Mouse (Mus musculus): ENCODE measurements around the gene Taf8.
A peak's percentile ranks its signal among the peaks of the same experiment; 100 is the strongest.

Taf8 gene

DNA sequence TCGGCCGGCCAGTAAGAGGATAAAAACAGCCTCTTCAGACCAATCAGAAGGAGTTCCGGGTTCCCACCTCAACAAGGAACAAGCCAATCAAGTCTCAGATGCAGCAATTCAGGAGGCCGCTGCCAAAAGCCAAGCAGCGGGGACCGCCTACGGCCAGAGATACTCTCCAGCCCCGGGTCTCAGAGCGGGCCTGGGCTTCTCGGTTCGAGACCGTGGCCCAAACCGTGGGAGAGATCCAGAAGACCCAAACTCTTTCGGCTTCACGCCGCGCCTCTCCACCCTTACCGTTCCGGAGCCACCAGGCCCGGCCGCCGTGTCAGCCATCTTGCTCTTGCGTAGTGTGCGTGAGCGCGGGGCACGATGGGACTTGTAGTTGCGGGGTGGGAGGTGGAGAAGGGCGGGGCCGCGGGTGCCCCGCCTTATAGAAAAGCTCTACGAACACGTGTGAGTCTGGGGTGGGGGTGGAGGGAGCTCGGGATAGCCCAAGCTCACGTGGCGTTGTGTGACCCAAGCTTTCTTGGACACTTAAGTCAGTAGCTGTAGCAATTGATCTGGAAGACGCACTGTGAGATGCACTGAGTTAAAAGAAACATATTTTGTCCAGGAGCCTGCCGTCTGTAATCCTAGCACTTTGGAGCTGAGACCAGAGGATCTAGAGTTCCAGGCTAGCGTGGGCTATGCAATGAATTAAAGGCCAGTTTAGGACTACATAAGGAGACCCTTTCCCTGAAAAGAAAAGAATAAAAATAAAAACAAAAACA, at the start of gene Taf8:
TSS of gene Taf8 (minus strand) at position 347 of the 761 bp plus-strand sequence.
- peak; percentile 94 for DNase-seq (ENCODE audit: low read depth, low spot score)

DNA sequence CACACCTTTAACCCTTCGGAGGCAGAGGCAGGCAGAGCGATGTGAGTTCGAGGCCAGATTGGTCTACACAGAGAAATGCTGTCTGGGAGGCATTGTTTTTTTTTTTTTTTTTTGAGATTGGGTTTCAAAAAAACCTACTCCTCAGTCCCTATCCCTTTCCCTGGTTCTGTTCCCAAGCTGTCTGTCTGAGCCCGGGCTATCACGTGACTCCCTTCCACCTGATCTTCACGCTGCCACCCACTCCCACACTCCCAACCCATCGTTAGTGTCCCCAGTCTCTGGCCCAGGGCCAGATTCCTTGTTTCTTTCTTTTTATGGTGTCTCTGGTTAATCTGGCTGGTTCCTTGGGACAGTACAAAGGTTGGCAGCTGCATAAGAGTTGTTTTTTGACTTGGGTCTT, 49.0 kb upstream of the Taf8 start:
- no peak for DNase-seq (ENCODE audit: low read depth, low spot score)

- DNase-seq (ENCODE audit: low read depth, low spot score): peak; percentile 74
Measured at GRCm38 (mm10) chr17:47545861-47546331, 43.8 kb upstream of the Taf8 start.

DNA sequence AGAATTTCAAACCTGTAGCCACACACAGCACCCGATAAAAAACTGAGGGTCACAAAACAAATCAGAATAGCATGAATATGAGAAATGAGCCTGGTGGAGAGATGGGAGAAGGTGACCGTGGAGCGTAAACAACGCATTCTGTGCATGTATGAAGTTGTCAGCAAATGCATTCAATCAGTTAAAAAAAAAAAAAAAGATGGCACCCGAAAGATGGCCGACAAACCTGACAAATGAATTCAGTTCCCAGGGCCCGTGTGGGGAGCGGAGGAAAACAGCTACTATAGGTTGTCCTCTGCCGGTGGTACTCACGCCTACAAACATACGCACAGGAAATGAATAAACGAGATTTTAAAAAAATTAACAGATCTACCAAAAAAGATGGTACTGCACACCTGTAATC, 43.1 kb upstream of the Taf8 start:
- DNase-seq (ENCODE audit: low read depth, low spot score): no peak

GRCm38 (mm10) chr17:47543051-47543650, 41.1 kb upstream of the Taf8 start:
- DNase-seq (ENCODE audit: low read depth, low spot score): no peak

DNA sequence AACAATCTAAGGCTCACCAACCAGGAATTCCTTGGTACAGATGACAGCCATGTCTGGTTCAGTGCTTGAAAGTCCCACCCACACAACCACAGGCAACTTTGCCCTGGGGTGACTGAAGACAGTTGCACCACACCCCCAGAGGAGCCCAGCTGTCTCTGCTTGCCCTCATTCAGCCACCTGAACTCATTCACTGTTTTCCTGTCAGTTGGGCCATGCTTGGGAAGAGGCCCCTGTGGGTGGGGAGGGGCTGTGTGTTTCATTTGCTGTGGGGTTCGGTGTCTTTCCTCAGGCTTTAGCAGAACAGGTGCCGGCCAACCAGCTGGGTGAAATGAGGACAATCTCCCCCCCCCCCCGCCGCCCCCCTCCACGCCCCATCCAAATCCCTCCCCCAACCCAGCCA, 40.0 kb upstream of the Taf8 start:
- DNase-seq (ENCODE audit: low read depth, low spot score): no peak

DNA sequence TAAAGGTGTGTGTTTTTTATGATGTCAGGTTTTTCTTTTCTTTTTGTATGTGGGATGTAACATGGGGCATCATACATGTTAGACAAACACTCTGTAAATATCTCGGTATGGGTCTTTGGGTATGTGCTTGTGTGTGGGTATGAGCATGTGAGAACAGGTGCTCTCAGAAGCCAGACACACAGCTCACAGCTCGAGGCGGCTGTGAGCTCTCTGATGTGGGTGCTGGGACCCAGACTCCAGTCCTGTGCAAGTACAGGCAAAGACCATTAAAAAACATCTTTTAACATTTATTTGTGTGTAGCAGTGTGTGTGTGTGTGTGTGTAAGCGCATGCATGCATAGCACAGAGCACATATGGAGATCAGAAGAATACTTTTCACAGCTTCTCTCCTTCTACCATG, 37.0 kb upstream of the Taf8 start:
- no peak for DNase-seq (ENCODE audit: low read depth, low spot score)

DNA sequence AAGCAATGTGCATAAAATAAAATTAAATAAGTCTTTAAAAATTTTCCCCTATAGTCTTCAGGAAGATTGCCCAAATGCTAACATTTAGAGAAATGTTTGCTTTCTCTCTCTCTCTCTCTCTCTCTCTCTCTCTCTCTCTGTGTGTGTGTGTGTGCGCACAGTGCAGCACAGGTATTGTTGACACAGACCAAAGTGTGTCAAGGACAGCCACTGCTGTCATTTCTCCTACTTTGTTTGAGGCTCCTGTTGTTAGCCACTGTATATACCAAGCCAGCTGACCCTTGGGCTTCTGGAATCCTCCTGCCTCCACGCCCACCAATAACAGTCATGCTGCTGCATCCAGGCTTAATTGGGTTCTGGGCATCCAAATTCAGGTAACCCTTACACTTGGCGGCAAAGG, 36.0 kb upstream of the Taf8 start:
- DNase-seq (ENCODE audit: low read depth, low spot score): no peak

DNA sequence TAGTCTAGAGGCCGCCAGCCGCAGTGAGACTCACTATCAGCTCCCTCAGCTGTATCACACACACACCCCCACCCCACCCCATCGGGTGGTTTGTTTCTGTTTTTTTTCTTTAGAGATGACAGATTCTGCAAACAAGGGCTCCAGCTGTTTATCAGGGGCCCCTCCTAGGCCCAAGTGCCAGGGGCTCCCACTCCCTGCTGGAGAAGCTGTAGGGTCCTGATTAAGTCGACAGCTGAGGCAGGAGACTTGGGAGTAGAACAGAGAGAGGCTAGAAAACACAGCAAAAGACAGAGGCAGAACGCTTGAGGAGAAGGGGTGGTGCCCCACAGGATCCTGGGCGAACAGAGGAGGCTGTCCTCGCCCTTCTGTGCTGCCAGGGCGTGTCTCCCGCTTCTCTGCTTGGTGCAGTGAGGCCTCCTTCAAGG, 33.7 kb upstream of the Taf8 start:
- DNase-seq (ENCODE audit: low read depth, low spot score): no peak

- no peak for DNase-seq (ENCODE audit: low read depth, low spot score)
Measured at GRCm38 (mm10) chr17:47533691-47534090, 31.6 kb upstream of the Taf8 start.

DNA sequence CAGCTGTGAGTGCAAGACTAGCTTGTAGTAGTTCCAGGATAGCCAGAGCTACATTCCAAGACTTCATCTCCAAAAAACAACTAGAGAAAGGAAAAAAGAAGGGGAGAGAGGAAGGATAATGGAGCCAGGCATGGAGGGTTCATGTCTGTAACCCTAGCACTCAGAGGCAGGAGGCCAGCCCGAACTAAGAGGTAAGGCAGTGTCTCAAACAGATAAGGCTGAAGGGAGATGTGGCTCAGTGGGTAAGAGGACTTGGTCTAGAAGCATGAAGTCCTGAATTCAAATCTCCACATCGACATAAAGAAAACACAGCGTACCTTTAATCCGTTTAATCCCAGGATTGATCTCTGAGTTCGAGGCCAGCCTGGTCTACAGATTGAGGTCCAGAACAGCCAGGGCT, 30.3 kb upstream of the Taf8 start:
- no peak for DNase-seq (ENCODE audit: low read depth, low spot score)

DNA sequence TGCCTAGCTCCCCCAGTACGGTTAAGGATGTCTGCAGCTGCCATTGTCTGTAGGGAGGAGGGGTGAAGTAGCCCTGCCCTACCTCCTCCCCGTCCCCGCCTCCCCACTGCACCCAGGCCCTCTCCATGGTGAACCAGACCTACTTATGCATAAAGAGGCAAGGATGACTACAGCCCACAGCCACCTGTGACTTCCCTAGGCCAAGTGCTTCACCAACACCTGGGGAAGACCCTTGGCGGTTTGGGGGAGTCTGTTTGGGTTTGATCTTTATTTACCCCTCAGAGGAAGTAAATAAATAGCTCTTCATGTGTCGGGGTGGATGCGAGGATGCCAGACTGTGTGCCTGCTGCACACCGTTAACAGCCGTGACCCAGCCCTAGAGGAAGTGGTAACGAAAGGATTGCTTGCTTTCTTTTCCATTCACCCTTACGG, 29.3 kb upstream of the Taf8 start:
- no peak for DNase-seq (ENCODE audit: low read depth, low spot score)

GRCm38 (mm10) chr17:47529595-47529994, 27.5 kb upstream of the Taf8 start:
- no peak for DNase-seq (ENCODE audit: low read depth, low spot score)

- DNase-seq (ENCODE audit: low read depth, low spot score): no peak
Measured at GRCm38 (mm10) chr17:47528919-47529318, 26.8 kb upstream of the Taf8 start.

GRCm38 (mm10) chr17:47527581-47528300, 25.6 kb upstream of the Taf8 start:
- no peak for DNase-seq (ENCODE audit: low read depth, low spot score)

DNA sequence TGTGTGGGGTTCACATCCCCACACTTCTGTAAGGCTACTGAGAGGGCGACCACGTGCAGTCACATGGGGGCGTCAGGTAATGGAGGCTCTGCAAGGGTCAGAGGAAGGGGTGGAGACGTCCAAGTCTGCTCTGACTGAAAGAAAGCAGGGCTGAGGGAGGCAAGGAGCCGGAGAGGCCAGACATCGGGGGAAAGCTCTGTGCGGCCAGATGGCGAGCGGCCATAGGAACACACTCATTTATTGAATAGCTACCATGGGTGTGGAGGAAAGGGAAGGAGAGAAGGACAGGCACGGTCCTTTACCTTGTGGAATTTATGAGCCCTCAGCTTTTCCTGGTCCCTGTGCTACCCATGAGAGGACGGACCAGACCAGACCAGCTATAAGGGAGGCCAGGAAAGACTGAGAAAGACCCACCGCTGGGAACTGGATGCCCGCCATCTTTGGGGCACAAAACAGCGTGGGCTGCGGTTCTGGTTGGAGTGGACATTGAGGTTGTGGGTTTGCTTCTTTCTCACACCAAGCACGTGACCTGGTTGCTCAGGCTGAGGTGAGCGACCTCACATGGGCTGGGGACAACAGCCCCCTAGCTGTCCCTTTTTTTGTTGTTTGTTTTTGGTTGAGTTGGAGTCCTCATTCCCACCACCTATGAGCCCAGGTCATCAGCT, 24.9 kb upstream of the Taf8 start:
- no peak for DNase-seq (ENCODE audit: low read depth, low spot score)

GRCm38 (mm10) chr17:47524991-47525390, 22.9 kb upstream of the Taf8 start:
- DNase-seq (ENCODE audit: low read depth, low spot score): no peak

DNA sequence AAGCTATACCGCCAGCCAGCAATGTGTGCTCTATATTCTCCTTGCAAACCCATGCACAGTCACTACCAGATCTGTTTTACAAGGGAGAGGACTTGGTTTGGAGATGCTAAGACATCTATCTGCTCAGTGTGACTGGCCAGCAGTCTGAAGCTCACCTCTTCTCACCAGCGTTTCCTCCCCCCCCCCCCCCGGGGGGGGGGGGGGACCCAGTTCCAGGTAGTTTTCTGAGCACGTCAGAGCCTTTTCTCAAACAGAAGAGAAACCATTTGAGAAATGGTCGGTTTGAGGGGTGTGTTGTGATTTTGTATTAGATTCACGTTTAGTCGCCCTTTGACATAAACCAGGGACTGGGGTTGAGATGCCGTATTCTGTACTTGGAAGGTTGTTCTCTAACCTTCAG, 22.0 kb upstream of the Taf8 start:
- no peak for DNase-seq (ENCODE audit: low read depth, low spot score)

GRCm38 (mm10) chr17:47523211-47523682, 21.2 kb upstream of the Taf8 start:
- no peak for DNase-seq (ENCODE audit: low read depth, low spot score)

GRCm38 (mm10) chr17:47522536-47522935, 20.4 kb upstream of the Taf8 start:
- DNase-seq (ENCODE audit: low read depth, low spot score): no peak

GRCm38 (mm10) chr17:47521551-47522258, 19.6 kb upstream of the Taf8 start:
- DNase-seq (ENCODE audit: low read depth, low spot score): no peak
